Mouse (Mus musculus) stomach, postnatal 0 days (tissue): ENCODE data around the gene Txndc8.

Experiments used
- CTCF ChIP-seq: IDR thresholded peaks from 2 replicates; pipeline ENCODE4 v1.5.1; 2016; ENCODE audit warnings: antibody characterized with exemption, low read depth, mild to moderate bottlenecking, moderate library complexity
- EP300 ChIP-seq: optimal IDR thresholded peaks from 2 replicates; pipeline ENCODE3; 2016; ENCODE audit warnings: antibody characterized with exemption

DNA sequence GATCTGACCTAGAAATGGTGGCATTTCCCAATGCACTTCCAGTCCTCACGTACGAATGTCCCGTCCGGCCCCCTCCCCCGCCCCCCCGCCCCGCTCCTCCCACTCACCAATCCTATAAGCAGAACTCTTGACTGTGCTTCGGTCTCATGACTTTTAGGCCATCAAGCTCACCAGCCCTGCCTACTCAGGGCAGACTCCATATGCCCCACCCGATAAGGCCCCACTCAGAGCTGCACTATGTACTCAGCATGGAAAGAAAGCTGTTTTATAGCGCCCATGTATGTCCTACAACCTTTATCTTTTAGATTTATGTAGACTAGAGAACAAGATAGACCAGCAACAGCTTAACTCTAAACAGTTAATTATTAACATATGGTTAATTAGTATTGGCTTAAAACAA lies 61.9 kb downstream of the Txndc8 start:
- TF ChIP-seq EP300 (no peak), CTCF (no peak)
